Mouse (Mus musculus) C2C12 (cell line): ENCODE data around the gene Olfr1425. TPM values are rescaled to one million over a fixed set of nuclear protein-coding genes. Genes with fewer than 3 reads are reported as not detected.
"Not testable (repeated sequence)": the region's sequence is repeated elsewhere in the genome, so short reads cannot be mapped to it uniquely, and the experiment has no call there.

ENCODE experiments used
- H3K27me3 ChIP-seq: one replicate; pipeline ENCODE4 v1.6.1; 2011; ENCODE audit not compliant: control insufficient read depth, insufficient read depth, insufficient read length
- H3K36me3 ChIP-seq: one replicate; pipeline ENCODE4 v1.6.1; 2011; ENCODE audit not compliant: control insufficient read depth, insufficient read depth
- H3K4me3 ChIP-seq: one replicate; pipeline ENCODE4 v1.5.1; 2011; ENCODE audit warnings: mild to moderate bottlenecking, control low read depth; ENCODE audit not compliant: poor library complexity, insufficient read depth, severe bottlenecking
- H3K79me2 ChIP-seq: one replicate; pipeline ENCODE4 v1.6.1; 2011; ENCODE audit not compliant: control insufficient read depth, insufficient read depth
- H3K79me3 ChIP-seq: one replicate; pipeline ENCODE4 v1.6.1; 2011; ENCODE audit warnings: low read depth, control low read depth
- H3ac ChIP-seq: one replicate; pipeline ENCODE3; 2011; ENCODE audit warnings: low read depth; ENCODE audit not compliant: control insufficient read depth, insufficient read length
- CEBPB ChIP-seq: IDR thresholded peaks from one replicate; pipeline ENCODE4 v1.6.1; 2011; ENCODE audit warnings: low read depth, mild to moderate bottlenecking, control low read depth, moderate library complexity
- CTCF ChIP-seq: IDR thresholded peaks from one replicate; pipeline ENCODE4 v1.5.1; 2011; ENCODE audit not compliant: control insufficient read depth, insufficient read depth, insufficient read length
- FOSL1 ChIP-seq: IDR thresholded peaks from one replicate; pipeline ENCODE4 v1.8.0; 2011; ENCODE audit warnings: mild to moderate bottlenecking, low read length; ENCODE audit not compliant: poor library complexity, insufficient read depth, severe bottlenecking
- MAX ChIP-seq: IDR thresholded peaks from one replicate; pipeline ENCODE4 v1.6.1; 2011; ENCODE audit warnings: mild to moderate bottlenecking, control low read depth
- MYOD1 ChIP-seq: IDR thresholded peaks from one replicate; pipeline ENCODE4 v1.6.1; 2011; ENCODE audit warnings: low read depth; ENCODE audit not compliant: control insufficient read depth, insufficient read length
- MYOG ChIP-seq: IDR thresholded peaks from one replicate; pipeline ENCODE4 v1.6.1; 2011; ENCODE audit not compliant: control insufficient read depth, insufficient read length; ENCODE audit errors: extremely low read depth
- USF1 ChIP-seq: IDR thresholded peaks from one replicate; pipeline ENCODE4 v1.6.1; 2011; ENCODE audit warnings: low read depth, mild to moderate bottlenecking, control low read depth, moderate library complexity
- long read RNA-seq, 2 experiments: library from polyadenylated mRNA; unstranded; transcript quantifications; one replicate each; pipeline ENCODE4 v2.0.0; 2019 to 2020
- polyA plus RNA-seq: library from polyadenylated mRNA; unstranded; fragments of >200 nt; fragmentation: generic; extraction: Trizol; gene quantifications from one replicate; pipeline ENCODE4 v1.2.1, GENCODE M21; 2012; ENCODE audit warnings: missing spikeins

Olfr1425 gene
- polyA plus RNA-seq: not detected
- long read RNA-seq, experiment 1: 0 reads
- long read RNA-seq, experiment 2: 0 reads

DNA sequence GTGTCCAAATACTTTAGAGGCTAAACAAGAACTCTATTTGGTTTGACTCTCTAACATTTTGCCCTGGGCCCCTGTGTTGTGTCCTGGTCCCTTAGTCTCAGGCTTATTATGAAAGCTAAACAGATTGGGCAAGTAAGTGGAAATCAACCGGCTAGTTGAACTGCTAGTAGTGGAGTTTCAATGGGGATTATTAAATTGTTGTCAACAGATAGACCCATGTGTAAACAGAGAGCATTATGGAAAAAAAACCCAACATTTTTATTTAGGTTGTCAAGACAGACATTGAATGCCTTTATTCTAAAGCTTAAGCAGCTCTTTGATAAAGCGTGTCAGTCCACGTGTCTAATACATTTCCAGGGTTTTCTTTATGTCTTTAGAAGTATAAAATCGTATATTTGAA lies at the start of gene Olfr1425:
Olfr1425 (minus strand) TSS at position 101 of the 400 bp plus-strand sequence.
- not testable (repeated sequence) for H3ac ChIP-seq, H3K36me3 ChIP-seq, H3K4me3 ChIP-seq, H3K79me3 ChIP-seq, H3K79me2 ChIP-seq, H3K27me3 ChIP-seq

DNA sequence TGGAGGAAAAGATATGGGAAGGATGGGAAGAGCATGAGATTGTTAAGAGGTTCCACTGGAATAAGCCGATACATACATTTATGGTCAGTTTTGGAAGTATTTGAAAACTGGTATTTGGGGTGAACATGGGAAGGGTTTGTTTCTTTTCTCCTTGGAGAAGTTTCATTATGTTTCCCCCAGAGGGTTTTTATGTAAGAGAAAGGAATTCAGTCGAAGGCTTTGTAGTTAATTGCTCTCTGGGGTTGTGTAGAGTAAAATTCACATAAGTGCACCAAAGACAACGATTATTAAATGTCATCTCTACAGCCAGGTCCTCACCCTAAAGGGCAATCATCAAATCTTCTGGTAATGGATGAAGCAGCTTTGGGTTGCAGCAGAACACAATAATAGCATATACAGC lies 45.6 kb upstream of the Olfr1425 start, which contains the start of gene Olfr76:
Olfr76 (minus strand) TSS at position 101 of the 400 bp plus-strand sequence.
- no peak for TF ChIP-seq USF1
- no peaks in the 10 kb centered on the region for H3K79me2 ChIP-seq
- H3K36me3 ChIP-seq: no peaks in the 10 kb centered on the region
- no peak within 1 kb of the TSS for H3ac ChIP-seq
- H3K4me3 ChIP-seq: no peak within 1 kb of the TSS
- H3K27me3 ChIP-seq: no peaks in the 10 kb centered on the region
- H3K79me3 ChIP-seq: no peaks in the 10 kb centered on the region

DNA sequence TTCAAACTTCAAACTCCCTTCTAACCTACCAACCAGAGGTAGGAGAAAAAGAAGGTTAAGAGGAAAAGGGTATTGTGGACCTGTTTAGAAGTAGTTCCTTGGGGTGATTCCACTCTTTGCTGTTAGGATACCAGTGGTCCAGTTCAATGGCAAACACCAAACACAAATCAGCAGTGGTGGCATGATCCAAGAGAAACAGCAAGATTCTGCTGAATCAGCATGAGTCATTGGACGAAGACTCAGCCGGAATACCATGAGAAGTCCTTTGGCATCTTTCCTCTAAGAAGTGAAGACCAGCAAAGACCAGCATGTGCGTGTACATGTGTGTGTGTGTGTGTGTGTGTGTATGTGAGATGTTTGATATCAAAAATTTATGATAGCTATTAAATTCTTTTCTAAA lies 38.9 kb upstream of the Olfr1425 start:
- H3K79me3 ChIP-seq: no peaks in the 10 kb centered on the region

DNA sequence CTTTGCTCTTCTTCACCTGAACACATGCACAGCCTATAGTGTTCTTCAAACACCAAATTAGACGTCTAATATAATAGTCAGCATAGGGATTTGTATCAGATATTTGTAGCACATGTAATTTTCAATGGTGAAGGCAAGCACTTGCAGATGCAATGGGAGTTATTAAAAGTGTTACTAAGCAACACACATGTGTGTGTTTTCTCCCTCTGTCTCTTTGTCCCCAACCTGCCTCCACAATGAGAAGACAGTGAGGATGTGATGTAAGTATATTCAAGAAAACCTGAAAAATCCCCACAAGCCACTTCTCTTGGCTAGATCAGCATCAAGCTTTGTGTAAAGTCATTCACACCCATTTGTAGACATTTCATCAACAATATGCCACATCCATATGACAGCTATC lies 38.3 kb upstream of the Olfr1425 start, which contains the start of gene Olfr1428:
Olfr1428 (minus strand) TSS at position 101 of the 400 bp plus-strand sequence.
- Histone ChIP-seq H3K4me3 (no peak within 1 kb of the TSS), H3K36me3 (no peaks in the 10 kb centered on the region), H3K27me3 (no peaks in the 10 kb centered on the region), H3ac (no peak within 1 kb of the TSS), H3K79me2 (no peaks in the 10 kb centered on the region), H3K79me3 (no peaks in the 10 kb centered on the region)
- TF ChIP-seq MYOD1: no peak
- no peak for TF ChIP-seq CTCF
- no peak for TF ChIP-seq CEBPB
- no peak for TF ChIP-seq USF1
- no peak for TF ChIP-seq FOSL1
- no peak for TF ChIP-seq MAX

More for the DNA sequence above, 38.9 kb upstream of the Olfr1425 start:
- Histone ChIP-seq H3K27me3 (no peaks in the 10 kb centered on the region), H3K79me2 (no peaks in the 10 kb centered on the region), H3K4me3 (no peak overlapping the region), H3K36me3 (no peaks in the 10 kb centered on the region), H3ac (no peak overlapping the region)
- TF ChIP-seq CEBPB (no peak), USF1 (no peak), CTCF (no peak), MAX (no peak), MYOD1 (no peak), FOSL1 (no peak), MYOG (no peak)

DNA sequence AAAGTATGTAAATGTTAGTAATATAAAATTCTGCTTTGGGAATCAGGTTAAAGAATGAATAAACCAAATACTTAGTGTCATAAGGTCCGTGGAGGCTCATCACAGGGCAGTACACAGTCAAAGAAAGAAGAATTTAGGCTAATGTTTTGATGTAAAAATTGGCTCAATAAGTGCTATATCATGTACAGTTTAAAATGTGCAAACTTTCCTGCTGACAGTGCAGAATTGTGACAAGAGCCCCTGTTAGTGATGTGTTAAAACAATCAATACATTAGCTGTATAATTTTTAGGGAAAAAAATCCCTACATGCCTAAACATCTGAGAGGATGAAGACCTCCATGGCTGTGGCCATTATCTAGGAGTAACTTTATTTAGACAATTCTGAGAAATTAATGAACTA lies 36.3 kb upstream of the Olfr1425 start:
- Histone ChIP-seq H3K79me3 (no peaks in the 10 kb centered on the region), H3K27me3 (no peaks in the 10 kb centered on the region)
- no peak for TF ChIP-seq CEBPB
- TF ChIP-seq MYOD1: no peak
- TF ChIP-seq MYOG: no peak
- TF ChIP-seq USF1: no peak
- TF ChIP-seq MAX: no peak
- no peak for TF ChIP-seq FOSL1
- TF ChIP-seq CTCF: no peak

DNA sequence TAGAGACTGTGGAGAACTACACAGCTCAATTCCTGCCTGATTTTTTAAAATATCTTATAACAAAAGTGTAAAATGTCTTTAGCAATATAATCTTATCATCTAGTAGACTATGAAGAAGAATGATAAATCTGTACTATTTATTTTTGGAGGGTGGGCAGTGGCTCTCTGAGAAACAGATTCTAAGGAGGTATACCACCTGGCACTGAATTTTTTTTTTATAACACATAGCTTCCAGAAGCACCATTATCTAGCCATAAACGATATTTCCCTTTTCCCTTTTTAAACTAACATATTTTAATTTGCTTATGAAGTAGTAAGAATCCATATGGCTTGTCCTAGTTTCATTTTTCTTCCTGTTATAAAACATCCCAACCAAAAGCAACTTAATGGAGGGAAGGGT lies 27.0 kb upstream of the Olfr1425 start:
- H3K79me3 ChIP-seq: no peaks in the 10 kb centered on the region
- TF ChIP-seq FOSL1: no peak
- no peak for TF ChIP-seq MYOG
- TF ChIP-seq MYOD1: no peak
- no peak for TF ChIP-seq CTCF
- no peak overlapping the region for H3ac ChIP-seq
- H3K4me3 ChIP-seq: no peak overlapping the region
- no peaks in the 10 kb centered on the region for H3K36me3 ChIP-seq
- no peaks in the 10 kb centered on the region for H3K27me3 ChIP-seq
- H3K79me2 ChIP-seq: no peaks in the 10 kb centered on the region

More for the DNA sequence above, 36.3 kb upstream of the Olfr1425 start:
- Histone ChIP-seq H3K36me3 (no peaks in the 10 kb centered on the region), H3ac (no peak overlapping the region), H3K79me2 (no peaks in the 10 kb centered on the region), H3K4me3 (no peak overlapping the region)
